Mouse (Mus musculus): ENCODE results near the gene Fhad1. TPM values are rescaled to one million over a fixed set of nuclear protein-coding genes. Genes with fewer than 3 reads are reported as not detected.

Gene Fhad1
- total RNA-seq, 1 experiment from 2014 or later: not detected

GRCm38 (mm10) chr4:141949436-141949835 lies 65.4 kb downstream of the Fhad1 start:
- ATAC-seq (replicated peaks; ENCODE audit: low read depth, poor library complexity, severe bottlenecking): no peak

DNA sequence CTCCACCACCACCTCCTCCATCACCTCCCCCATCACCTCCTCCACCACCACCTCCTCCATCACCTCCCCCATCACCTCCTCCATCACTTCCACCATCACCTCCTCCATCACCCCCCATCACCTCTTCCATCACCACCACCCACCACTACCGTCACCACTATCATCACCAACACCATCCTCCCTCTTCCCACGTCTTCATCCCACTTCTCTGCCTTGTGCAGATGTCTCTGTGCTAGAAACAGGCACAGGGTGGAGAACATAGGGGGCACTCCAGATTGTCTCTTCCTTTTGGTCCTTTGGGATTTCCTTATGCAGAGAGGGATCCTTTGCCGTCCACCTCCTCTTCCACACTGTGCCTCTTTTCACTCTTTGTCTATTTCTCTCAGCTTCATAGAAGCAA lies 66.1 kb downstream of the Fhad1 start:
- ATAC-seq (replicated peaks; ENCODE audit: low read depth, poor library complexity, severe bottlenecking): no peak

- no peak for ATAC-seq (replicated peaks; ENCODE audit: low read depth, poor library complexity, severe bottlenecking)
These were observed 72.5 kb downstream of the Fhad1 start for GRCm38 (mm10) chr4:141942403-141942802.

DNA sequence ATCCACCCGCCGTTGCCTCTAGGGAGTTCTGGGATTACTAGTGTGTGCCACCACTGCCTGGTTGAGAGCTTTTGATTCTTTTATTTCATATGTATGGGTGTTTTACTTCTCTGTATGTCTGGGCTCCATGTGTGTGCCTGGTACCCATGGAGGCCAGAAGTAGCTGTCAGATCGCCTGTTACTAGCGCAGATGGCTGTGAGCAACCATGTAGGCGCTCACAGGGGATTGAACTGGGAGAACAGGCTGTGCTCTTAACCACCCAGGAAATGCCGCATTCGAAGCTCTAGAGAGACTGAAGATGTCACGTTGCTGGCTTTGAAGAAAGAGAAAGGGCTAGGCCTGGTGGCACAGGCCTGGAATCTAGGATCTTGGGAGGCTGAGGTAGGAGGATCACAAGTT lies 73.6 kb downstream of the Fhad1 start:
- no peak for ATAC-seq (replicated peaks; ENCODE audit: low read depth, poor library complexity, severe bottlenecking)

- no peak for ATAC-seq (replicated peaks; ENCODE audit: low read depth, poor library complexity, severe bottlenecking)
These were observed 76.3 kb downstream of the Fhad1 start for GRCm38 (mm10) chr4:141938535-141938934.

DNA sequence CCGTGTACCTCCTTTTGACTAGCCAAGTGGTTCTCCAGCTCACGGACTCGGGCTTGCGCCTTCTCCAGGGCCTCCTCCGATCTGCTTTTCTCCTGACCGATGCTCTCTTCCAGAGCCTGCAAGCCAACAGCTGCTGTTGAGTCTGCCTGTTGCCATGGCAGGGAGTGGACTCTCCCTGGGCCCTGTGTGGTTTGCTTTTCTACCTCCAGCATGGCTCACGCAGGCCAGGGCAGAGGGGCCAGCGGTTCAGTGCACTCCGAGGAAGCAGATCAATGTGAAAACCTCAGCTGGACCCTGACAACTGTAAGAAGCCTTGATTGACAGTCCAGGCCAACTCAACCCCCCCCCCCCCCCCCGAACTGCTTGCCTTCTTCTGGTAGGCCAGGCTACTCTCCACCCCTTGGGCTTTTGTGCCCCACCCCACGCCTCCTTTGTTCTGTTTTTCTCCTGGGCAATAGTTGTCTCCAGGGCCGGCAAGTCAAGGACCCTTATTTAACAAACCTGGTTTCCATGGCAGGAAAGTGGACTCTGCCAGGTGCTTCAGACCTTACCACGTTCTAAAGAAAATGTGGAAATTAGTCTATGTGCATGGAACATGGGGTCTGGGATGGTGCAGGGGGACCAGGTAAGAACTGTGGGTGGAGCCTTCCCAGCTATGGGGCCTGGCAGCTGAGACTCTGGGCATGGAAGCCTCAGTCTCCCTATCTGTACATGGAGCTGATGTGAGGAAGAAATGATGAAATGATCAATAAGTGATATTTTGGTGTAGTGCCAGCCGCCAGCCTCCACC lies 81.9 kb downstream of the Fhad1 start:
- ATAC-seq (replicated peaks; ENCODE audit: low read depth, poor library complexity, severe bottlenecking): no peak

GRCm38 (mm10) chr4:141931526-141931925 lies 83.4 kb downstream of the Fhad1 start:
- no peak for ATAC-seq (replicated peaks; ENCODE audit: low read depth, poor library complexity, severe bottlenecking)

GRCm38 (mm10) chr4:141930001-141930400 lies 84.9 kb downstream of the Fhad1 start:
- no peak for ATAC-seq (replicated peaks; ENCODE audit: low read depth, poor library complexity, severe bottlenecking)

- no peak for ATAC-seq (replicated peaks; ENCODE audit: low read depth, poor library complexity, severe bottlenecking)
These were observed 86.0 kb downstream of the Fhad1 start for GRCm38 (mm10) chr4:141928881-141929281.

DNA sequence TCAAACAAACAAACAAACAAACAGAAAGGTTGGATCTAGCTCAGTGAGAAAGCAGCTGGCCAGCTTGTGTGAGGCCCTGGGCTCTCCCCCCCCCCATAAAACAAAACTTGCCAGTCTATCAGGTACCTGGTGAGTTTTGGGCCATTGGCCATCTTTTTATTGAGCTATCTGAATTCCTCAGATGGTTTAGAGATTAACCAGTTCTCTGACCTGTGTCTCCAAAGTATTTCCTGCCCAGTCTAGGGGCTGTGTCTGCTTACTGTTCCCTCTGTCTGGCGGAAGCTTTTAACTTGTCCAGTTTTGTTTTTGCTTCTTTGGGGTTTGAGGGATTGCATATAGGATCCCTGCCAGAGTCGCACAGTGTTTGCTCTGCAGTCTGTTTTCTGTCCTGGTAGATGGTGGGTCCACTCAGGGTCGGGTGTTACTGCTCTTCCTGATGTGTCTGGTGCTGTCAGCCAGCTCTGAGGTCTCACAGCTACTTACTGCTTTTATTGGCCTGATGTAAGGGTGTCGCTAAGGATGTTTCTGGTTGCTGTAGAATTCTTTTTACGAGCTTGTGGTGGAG lies 89.0 kb downstream of the Fhad1 start:
- no peak for ATAC-seq (replicated peaks; ENCODE audit: low read depth, poor library complexity, severe bottlenecking)

GRCm38 (mm10) chr4:141923961-141924360 lies 90.9 kb downstream of the Fhad1 start:
- no peak for ATAC-seq (replicated peaks; ENCODE audit: low read depth, poor library complexity, severe bottlenecking)

DNA sequence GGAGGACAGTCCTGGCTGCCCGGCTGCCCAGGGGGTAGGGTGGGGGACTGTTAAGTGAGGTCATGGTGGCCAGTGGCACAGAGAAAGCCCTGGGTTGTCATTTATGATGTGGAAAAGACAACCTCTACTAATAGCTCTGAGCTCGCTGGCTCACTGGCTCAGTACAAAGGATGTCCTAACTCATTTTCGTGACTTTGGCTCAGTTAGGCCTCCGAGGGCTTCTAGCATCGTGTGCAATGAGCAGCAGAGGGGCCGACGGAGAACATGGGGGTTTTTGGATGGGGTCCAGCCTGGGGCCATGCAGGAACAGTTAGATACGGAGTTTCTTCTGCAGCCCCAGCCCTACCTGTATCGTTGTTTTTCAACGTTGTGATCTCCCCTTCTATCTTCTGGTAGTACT lies 94.5 kb downstream of the Fhad1 start:
- ATAC-seq (replicated peaks; ENCODE audit: low read depth, poor library complexity, severe bottlenecking): no peak

GRCm38 (mm10) chr4:141917735-141918419 lies 97.0 kb downstream of the Fhad1 start:
- ATAC-seq (replicated peaks; ENCODE audit: low read depth, poor library complexity, severe bottlenecking): peak; percentile 46

DNA sequence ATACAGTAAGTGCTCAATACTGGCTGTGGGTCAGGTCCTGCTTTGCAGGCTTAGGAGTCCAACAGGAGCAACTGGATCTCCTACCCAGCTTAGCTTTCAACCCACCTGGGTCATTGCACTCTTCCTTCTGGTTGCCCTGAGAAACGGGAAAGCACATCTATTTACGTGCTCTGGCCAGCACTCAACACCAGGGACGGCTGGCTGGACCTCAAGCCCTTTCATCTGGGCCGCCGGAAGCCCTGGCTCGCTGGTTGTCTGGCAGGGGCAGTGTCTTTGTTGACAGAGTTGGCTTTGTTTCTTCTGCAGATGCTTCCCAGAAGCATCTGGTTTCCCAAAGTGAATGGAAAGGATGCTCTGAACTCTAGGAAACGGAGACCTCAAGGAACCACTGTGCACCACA lies 100.8 kb downstream of the Fhad1 start:
- no peak for ATAC-seq (replicated peaks; ENCODE audit: low read depth, poor library complexity, severe bottlenecking)

DNA sequence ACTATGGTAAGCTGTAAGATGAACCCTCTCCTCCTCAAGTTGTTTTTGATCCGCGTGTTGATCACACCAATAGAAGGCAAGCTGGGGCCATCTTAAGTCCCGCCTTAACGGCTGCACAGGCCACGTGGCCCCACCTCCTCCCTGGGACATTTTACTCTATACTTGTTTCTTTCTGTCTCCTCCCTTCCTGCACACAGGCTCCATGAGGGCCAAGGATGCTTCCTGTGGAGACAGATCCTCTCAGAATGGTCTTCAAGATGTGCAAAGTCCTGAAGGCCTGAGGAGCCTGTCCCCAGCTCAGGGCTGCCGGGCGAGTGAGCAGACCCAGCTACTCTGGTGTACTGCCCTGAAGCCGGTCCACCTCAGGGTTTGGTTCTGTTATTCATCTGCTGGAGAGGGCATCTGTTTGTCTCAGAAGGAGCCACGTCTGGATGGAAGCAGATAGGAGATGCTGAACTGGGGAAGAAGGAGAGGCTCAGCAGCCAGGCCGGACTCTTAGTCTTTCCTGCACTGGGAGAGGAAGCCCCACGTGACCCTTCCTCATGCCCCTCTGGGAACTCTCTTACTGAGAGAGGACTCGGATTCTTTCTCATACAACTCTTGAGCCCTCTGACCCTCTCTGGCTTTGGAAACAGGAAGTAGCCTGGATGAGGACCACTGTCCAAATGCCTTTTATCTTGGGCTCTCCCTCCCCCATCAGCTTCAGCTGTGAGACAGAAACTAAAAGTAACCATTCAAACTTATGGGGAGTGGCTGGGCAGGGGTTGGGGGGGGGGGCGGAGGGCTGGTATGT lies 101.5 kb downstream of the Fhad1 start:
- ATAC-seq (replicated peaks; ENCODE audit: low read depth, poor library complexity, severe bottlenecking): no peak

GRCm38 (mm10) chr4:141904710-141905109 lies 110.2 kb downstream of the Fhad1 start:
- ATAC-seq (replicated peaks; ENCODE audit: low read depth, poor library complexity, severe bottlenecking): no peak

- no peak for ATAC-seq (replicated peaks; ENCODE audit: low read depth, poor library complexity, severe bottlenecking)
These were observed 112.4 kb downstream of the Fhad1 start for GRCm38 (mm10) chr4:141902479-141902858.

GRCm38 (mm10) chr4:141901711-141902478 lies 113.0 kb downstream of the Fhad1 start:
- ATAC-seq (replicated peaks; ENCODE audit: low read depth, poor library complexity, severe bottlenecking): no peak

GRCm38 (mm10) chr4:141900421-141900820 lies 114.5 kb downstream of the Fhad1 start:
- no peak for ATAC-seq (replicated peaks; ENCODE audit: low read depth, poor library complexity, severe bottlenecking)

DNA sequence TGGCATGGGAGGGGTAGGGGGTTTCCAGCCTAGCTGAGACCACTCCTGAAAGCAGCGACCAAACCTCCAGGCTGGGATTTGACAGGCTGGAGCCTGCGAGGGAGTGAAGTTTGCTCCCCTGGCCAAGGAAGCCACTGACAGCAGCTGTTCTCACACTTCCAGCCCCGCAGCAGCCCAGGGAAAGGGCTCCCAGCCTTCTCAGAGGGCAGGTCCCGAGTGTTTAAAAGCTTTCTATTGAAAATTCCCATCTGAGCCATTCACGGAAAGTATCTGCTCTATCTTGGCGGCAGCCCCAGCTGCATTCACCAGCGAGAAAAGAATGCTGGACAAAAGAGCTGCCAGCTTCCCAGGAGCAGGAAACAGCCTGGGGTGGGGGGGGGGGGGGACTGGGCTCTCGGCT lies 114.9 kb downstream of the Fhad1 start:
- ATAC-seq (replicated peaks; ENCODE audit: low read depth, poor library complexity, severe bottlenecking): no peak
